Mouse (Mus musculus) kidney, adult 9 months (tissue): ENCODE measurements around the gene Gm20388.

Experiments
- DNase-seq: peaks from one replicate; pipeline ENCODE4 v3.0.0; 2022

Gm20388 gene

DNA sequence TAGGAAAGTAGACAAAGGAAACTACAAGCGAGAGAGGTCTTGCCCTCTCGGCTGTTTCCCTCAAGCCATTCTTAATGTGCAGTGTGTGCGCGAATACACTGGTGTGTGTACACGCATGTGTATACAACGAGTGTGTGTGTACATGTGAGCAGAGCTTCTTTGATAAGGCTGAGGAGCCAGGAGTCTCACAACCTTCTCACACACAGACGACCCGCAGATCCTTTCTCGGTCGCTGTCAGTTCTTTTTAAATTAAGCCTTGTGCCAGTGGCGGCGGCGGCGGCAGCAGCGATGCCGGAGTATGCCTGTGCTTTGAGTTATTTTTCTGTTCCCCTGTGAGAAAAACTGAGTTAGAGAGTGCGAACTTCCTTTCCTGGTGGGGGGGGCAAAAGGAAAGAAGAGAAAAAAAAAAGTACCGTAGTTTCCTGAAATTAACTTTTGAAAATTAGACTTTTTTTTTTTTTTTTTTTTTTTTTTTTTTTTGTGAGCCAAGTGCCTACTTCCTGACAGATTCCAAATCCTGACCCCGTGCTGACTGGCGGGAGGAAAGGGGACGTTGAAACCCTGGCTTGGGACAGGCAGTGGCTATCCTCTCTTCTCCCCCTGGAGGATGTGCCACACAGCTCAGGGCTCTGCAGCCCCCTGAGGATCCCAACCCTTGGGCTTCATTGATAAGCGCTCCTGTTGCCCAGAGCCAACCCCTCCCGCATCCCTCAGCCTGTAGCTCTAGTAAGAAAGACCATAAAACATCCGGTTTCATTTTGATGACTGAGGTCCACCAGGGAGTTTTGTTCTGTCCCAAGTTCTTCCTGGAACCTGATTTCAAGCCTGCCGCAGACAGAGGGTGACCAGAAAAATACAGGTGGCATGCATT is 1038.2 kb downstream of the Gm20388 start:
- no peak for DNase-seq

DNA sequence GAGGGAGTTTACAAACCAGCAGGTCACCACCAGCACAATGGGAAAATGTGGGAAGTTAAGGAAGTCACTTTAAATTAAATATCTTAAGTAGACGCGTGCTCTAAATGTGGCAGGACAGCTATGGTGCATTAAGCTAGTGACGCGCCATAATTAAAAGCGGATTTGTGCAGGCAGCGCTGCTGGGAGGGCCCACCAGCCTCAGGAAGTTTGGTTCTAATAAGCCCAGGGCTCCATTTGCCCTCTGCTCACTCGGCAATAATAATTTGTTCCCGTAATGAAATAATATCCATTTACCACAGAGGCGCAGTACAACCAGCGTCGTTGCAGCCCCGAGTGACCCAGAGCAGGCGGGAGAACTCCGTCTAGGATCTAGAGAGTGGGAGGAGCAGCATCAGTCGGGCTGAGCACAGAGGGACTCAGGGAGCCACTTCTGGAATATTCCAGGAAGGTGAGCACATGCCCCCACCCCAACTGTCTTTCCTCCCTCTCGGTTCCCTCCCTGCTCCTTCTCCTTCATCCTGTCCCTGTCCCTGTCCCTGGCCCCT is 1040.1 kb downstream of the Gm20388 start:
- no peak for DNase-seq

GRCm38 (mm10) chr8:120959470-120959891 is 1048.8 kb downstream of the Gm20388 start:
- no peak for DNase-seq

- no peak for DNase-seq
Measured at GRCm38 (mm10) chr8:120962606-120963380, 1052.2 kb downstream of the Gm20388 start.

GRCm38 (mm10) chr8:120966557-120966956 is 1055.9 kb downstream of the Gm20388 start:
- no peak for DNase-seq

DNA sequence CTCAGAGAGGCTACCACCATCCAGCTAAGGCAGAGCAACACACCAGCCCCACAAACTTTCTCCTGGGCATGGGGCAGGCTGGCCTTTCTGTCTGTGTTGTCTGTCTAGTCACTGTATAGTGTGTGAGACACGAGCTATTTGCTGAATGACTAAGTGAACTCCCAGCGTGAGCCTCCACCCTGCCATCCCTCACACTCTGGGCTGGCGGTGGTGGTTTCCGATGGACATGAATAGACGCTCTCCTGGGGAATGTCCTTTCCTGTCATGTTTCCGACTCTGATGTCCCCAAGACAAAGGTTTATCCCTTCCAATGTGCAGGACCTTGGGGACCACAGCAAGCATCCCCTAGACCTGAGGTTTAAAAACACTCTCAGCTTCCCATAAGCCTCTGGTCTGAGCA is 1057.7 kb downstream of the Gm20388 start:
- peak; percentile 41 for DNase-seq

DNA sequence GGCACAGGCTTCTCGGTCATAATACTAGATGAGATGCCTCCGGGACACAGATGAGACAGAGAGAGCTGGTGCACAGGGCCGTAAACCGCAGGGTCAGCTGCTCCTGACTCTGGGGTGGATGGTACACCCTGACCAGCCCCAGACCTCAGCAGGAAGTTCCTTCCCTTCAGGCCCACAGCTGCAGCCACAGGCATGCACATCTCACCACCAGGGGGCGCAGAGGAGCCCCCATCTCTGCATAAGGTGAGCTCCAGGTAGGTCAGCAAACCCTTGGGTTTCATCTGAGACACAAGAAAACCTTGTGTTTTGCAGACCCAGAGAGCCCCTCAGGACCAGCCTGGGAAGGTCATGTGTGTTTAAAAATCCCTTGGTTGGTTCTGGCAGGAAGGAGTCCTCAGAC is 1059.7 kb downstream of the Gm20388 start:
- peak; percentile 61 for DNase-seq

GRCm38 (mm10) chr8:120971691-120972469 is 1061.2 kb downstream of the Gm20388 start:
- DNase-seq = peak; percentile 69

- DNase-seq = no peak
Measured at GRCm38 (mm10) chr8:120973046-120973445, 1062.4 kb downstream of the Gm20388 start.

DNA sequence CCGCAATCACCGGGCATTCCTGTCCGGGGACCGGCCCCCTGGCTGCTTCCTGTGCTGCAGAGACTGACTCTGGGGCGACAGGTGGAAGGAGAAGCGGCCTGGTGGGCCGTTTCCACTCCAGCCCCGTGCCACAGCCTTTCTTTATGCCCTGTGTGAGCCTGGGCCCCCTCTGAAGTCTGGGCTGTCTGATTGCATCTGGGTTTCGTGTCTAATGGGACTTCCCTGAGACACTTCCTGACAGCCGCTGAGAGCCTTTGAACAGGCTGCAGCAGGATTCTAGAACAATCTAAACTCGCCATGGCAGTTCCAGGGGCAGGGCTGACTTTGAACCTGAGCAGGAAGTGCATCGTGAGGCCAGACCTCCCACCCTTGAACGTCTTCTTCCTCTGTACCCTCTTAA is 1066.5 kb downstream of the Gm20388 start:
- no peak for DNase-seq

- no peak for DNase-seq
Measured at GRCm38 (mm10) chr8:120979210-120979609, 1068.6 kb downstream of the Gm20388 start.

DNA sequence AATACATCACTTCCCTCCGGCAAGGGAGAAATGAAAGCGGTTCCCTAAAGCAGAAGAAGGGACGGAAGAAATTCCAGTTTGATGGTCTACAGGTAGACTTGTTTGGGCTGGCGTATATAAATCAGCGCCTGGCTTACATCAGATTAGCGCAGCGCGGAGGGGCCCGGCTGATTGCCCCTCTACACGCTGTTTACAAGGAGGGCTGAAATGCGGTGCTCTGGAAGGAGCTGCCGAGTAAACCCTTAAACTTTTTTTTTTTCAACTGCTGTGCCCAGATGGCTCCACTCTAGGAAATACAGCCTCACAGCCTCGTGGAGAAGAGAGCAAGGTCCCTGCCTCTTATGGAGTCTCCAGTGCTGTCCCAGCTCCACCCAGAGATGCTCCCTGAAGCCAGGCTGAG is 1070.3 kb downstream of the Gm20388 start:
- no peak for DNase-seq

DNA sequence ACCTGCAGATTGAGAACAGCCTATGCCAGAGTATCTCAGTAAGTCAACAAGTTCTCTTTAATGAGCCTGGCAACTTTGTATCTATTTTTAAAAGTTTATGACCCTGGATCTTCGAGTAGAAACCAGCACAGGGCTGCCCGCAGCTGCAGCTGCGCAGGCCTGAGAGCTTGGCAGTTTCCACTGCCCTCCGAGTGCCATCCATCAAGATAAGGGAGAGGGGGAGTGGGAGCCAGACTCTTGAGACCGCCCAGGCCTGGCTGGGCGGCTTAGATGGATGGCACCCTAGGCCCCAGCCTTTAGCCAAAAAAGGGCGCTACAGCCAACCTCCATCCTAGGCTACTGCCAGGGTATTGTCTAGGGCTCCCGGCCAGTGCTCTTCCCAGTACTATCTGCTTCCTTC is 1074.2 kb downstream of the Gm20388 start:
- no peak for DNase-seq

- DNase-seq = no peak
Measured at GRCm38 (mm10) chr8:120986022-120986421, 1075.4 kb downstream of the Gm20388 start.

- no peak for DNase-seq
Measured at GRCm38 (mm10) chr8:120993738-120994137, 1083.1 kb downstream of the Gm20388 start.

DNA sequence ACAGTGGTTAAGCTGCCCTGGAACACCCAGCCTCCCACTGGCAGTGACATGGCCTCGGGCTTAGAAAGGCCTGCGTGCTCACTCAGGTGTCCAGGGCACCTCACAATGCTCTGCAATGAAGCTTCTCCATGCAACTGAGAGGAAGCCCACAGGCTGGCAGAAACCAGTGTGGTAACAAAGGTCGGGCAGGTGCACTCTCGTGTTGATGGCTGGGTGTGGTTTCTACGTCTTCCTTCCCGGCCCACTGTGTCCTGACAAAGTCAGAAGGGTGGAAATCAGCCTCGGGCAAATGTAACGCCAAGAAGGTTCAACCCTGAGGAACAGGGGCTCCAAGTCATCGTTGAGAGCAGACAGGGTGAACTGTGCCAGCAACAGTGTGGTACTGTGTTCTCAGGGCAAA is 1084.8 kb downstream of the Gm20388 start:
- no peak for DNase-seq

- no peak for DNase-seq
Measured at GRCm38 (mm10) chr8:120996905-120997581, 1086.4 kb downstream of the Gm20388 start.

DNA sequence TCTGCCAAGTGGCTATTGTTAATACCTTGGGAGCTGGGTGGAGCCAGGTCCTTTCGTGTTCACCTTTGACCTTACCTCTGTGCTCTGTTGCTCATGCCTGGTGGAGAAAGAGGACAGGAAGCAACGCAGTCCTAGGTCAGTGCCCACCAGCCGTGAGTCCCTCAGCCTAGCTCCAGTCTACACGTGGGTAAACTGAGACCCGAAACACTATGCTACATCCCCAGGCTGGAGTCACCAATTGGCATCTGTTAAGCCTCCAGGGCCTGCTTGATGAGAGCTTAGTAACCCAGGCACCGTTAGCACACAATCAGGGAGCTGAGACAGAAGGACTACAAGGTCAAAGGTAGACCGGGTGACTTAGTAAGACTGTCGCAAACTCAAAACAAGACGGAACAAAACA is 1087.3 kb downstream of the Gm20388 start:
- DNase-seq = no peak

DNA sequence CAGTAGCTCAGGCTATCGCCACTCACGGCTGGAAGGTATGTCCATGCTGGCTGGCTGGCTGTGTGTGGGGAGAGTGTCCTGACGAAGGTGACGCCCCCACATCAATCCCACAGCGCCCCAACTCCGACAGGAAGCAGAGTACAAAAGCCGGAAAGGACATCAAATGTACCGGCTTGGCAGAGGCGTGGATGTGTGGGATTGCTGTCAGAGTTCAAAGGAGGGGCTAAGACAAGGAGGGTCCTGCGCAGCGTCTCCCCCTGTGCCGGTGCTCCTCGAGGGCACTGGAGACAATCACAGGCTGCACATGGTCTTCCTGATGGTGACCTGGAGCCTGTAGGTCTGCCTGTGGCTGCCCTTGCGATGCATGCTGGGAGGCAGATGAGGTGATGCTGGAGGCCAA is 1088.3 kb downstream of the Gm20388 start:
- peak; percentile 22 for DNase-seq

DNA sequence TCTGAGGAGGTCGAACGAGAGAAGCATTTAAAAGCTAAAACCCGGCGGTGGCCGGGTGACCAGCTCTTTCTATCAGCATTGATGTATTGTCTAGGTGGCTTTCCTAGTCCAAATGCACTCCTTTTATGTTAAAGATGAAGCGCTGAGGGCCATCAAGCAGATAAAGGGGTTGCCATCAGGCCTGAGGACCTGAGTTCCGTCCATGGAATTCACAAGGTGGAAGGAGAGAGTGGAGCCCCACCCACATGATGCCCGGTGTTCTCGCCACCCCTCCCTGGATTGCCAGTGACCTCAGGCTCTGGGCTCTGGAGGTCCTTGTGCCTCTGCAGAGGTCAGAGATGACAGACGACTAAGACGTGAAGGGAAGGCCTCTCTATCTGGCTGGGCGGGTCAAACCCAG is 1091.3 kb downstream of the Gm20388 start:
- no peak for DNase-seq

DNA sequence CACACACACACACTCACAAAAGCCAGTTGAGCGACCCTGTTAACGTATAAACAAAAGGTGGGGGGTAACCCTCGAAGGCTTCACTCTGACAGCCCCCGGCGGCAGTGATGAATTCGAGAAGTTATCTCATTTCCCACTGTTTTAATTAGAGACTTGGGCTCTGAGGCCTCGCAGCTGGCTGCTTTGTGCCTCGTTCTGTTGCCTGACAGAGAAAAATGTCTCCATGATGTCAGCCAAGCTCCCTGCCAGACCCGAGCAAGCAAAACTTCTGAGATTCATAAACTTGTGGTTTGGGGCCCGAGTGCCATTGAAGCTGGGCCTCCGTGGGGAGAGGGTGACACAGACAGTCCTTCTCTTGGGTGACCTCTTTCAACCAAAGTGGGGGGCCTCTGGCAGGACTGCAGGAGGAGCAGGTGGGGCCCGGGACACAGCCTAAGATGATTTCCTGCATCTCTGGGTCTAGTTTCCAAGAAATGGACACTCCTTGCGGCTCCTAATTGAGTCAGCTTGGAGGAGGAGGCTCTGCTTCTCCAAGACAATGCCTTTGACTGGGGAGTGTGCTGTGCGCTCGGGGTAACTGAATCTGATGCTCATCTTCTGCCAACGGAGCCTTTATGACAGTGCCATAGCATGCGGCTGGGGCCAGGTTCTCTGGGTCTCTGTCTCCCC is 1092.4 kb downstream of the Gm20388 start:
- DNase-seq = peak; percentile 8

DNA sequence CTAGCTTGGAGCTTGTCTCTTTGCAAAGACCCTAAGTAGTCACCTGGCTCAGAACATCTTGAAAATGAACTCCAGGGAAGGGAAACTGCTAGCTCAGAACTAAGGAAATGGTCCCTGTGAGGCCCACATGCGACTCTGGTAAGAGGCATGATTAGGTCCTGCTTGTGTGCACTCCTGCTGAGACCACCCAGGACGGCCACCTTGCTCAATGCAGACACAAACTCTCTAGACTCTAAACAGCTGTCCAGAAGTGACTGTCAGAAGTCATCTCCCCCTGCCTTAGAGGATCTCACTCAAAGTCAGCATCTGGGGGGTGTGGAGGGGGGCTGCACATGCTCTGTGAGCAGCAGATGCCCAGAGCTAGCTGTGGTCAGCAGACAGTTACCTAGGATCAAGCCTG is 1093.0 kb downstream of the Gm20388 start:
- DNase-seq = no peak
